In the genomic region with DNA sequence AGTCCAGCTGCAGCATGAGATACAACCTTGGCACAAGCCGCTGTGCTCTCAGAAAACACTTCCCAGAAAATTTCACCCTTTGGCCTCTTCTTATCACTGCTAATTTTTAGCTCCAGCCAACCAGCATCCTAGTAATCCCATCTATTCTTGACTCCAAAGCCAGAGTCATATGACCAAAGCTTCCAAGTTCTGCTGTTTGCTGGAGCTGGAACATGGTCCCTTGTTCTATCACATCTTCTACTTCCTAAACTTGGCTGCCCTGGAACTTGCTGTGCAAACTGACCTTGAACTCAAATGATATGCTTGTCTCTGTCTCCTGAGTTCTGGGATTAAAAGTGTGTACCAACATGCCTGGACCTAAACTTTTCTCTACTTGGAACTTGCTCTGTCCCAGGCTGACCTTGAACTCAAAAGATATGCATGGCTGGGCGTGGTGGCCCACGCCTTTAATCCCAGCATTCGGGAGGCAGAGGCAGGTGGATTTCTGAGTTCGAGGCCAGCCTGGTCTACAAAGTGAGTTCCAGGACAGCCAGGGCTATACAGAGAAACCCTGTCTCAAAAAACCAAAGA, we compare ENCODE assay signal across 33 mouse cellular contexts. TPM values are rescaled to one million over a fixed set of nuclear protein-coding genes. Genes with fewer than 3 reads are reported as not detected.
DNase-seq lines count a peak whose midpoint lies in the region; ATAC-seq and TF ChIP-seq lines count a peak whose summit lies in the region.
"Had no signal": no experiment of that assay in that cellular context is flagged by ENCODE, and none has a peak within 500 bp of the region (broad histone marks: within the 10 kb centered on the region; RNA-seq: fewer than 3 reads in every experiment).

No protein-coding gene starts in this region.

- H3K27ac ChIP-seq in testis, adult 2 months (ENCODE audit: control insufficient read depth, insufficient read depth, low read depth, low read length) = 0 out of 2 replicates have a peak overlapping the region, but pooled peaks have one; percentile 12
- H3K27ac ChIP-seq: embryonic facial prominence, embryonic 10.5 days; embryonic facial prominence, embryonic 13.5 days; forebrain, embryonic 10.5 days; forebrain, embryonic 13.5 days; heart, embryonic 15.5 days; hindbrain, embryonic 13.5 days; intestine, embryonic 15.5 days had no signal

- peaks cover 8% of the 10 kb centered on the region for H3K4me1 ChIP-seq in testis, adult 2 months (ENCODE audit: control insufficient read depth, insufficient read depth, low read length)
- H3K4me1 ChIP-seq: embryonic facial prominence, embryonic 10.5 days; embryonic facial prominence, embryonic 13.5 days; forebrain, embryonic 10.5 days; forebrain, embryonic 13.5 days; heart, embryonic 15.5 days; hindbrain, embryonic 13.5 days; intestine, embryonic 15.5 days had no signal

- ATAC-seq in erythroid progenitor cell, adult 5-6 weeks (replicated peaks; ENCODE audit: low FRiP score, poor library complexity, severe bottlenecking) = no peak
- ATAC-seq: activated CD4-positive, CD25-positive, alpha-beta regulatory T cell, adult 4 months; forebrain, embryonic 13.5 days; forebrain, embryonic 16.5 days; hindbrain, embryonic 16.5 days; intestine, embryonic 15.5 days; Patski had no signal

- H3K27me3 ChIP-seq in testis, adult 2 months (ENCODE audit: control insufficient read depth, insufficient read depth, low read length) = no peaks in the 10 kb centered on the region
- H3K27me3 ChIP-seq: embryonic facial prominence, embryonic 13.5 days; forebrain, embryonic 13.5 days; heart, embryonic 15.5 days; hindbrain, embryonic 13.5 days; intestine, embryonic 15.5 days; Patski had no signal

- peak; percentile 93 for DNase-seq in heart, adult 11 months
- no peak for DNase-seq in heart, postnatal 4 days
- peak; percentile 37 for DNase-seq in heart, adult 8-10 months (ENCODE audit: low spot score)
- DNase-seq in heart, postnatal 25 days (ENCODE audit: low spot score) = no peak
- DNase-seq in testis, postnatal 10 days (ENCODE audit: low spot score) = no peak
- DNase-seq in kidney, adult 8-10 months = no peak
- DNase-seq: adrenal gland, adult 8-10 months; adrenal gland, postnatal 25 days; cerebellum, adult 11-12 months; cerebellum, adult 8-10 months; cerebellum, postnatal 10 days; cerebellum, postnatal 36 days; embryo, embryonic 11 days; gastrocnemius, postnatal 10 days; gastrocnemius, postnatal 36 days; kidney, adult 11 months; kidney, adult 9 months had no signal

- H3K36me3 ChIP-seq in testis, adult 2 months (ENCODE audit: control insufficient read depth, insufficient read depth, low read length) = no peaks in the 10 kb centered on the region
- H3K36me3 ChIP-seq: embryonic facial prominence, embryonic 10.5 days; embryonic facial prominence, embryonic 13.5 days; forebrain, embryonic 10.5 days; G1E; heart, embryonic 15.5 days; hindbrain, embryonic 13.5 days; intestine, embryonic 15.5 days had no signal

- intact Hi-C loops in heart, postnatal 25 days (cut with DNase I) = no loop called here

- H3K4me3 ChIP-seq in testis, adult 2 months (ENCODE audit: control insufficient read depth, low read depth, low read length) = no peak overlapping the region
- H3K4me3 ChIP-seq: embryonic facial prominence, embryonic 10.5 days; embryonic facial prominence, embryonic 13.5 days; erythroblast, embryonic 14.5 days; forebrain, embryonic 10.5 days; forebrain, embryonic 13.5 days; heart, embryonic 15.5 days; hindbrain, embryonic 13.5 days; intestine, embryonic 15.5 days had no signal

- no peak for TF ChIP-seq POLR2A in testis, adult 2 months (IDR thresholded peaks at IDR 0.05; ENCODE audit: control insufficient read depth, low read depth, low read length)

- TF ChIP-seq CTCF in testis, adult 2 months (IDR thresholded peaks at IDR 0.05; ENCODE audit: control insufficient read depth, insufficient read depth, insufficient replicate concordance, low read depth, low read length) = no peak

RNA-seq across cellular contexts. Expression of gene Rps29, which starts 11.7 kb away (rescaled TPM):
- total RNA-seq in heart, postnatal 4 days (2021) = 1,000 to 10,000 TPM; 1,738 to 1,783 TPM
- 1,000 to 10,000 TPM; 1,252 to 1,700 (median 1,462) TPM for total RNA-seq in heart, adult 8-10 months (2022)
- 1,000 to 10,000 TPM; 1,352 to 1,376 TPM for total RNA-seq in heart, postnatal 25 days (2021)
- 1,043 and 1,232 TPM in 2 replicates for polyA plus RNA-seq in testis, adult 2 months (2012; rRNA removed)
- total RNA-seq in erythroid progenitor cell, adult 5-6 weeks (2015; ENCODE audit: low replicate concordance) = 901 and 1,018 TPM in 2 replicates
- 424 and 1,088 TPM in 2 replicates for total RNA-seq in erythroid progenitor cell, adult 5-6 weeks (2017; ENCODE audit: low replicate concordance)

RNA-seq across cellular contexts. Expression of gene Lrr1, which starts 21.4 kb away (rescaled TPM):
- total RNA-seq in heart, postnatal 4 days (2021) = 1 to 10 TPM; 4.1 to 5.2 TPM
- total RNA-seq in heart, adult 8-10 months (2022) = not detected
- total RNA-seq in heart, postnatal 25 days (2021) = under 1 TPM in 1 of 2 experiments, not detected in 1; 0.88 TPM
- 2.3 and 3.3 TPM in 2 replicates for polyA plus RNA-seq in testis, adult 2 months (2012; rRNA removed)
- total RNA-seq in erythroid progenitor cell, adult 5-6 weeks (2015; ENCODE audit: low replicate concordance) = 27.0 and 43.2 TPM in 2 replicates
- 24.3 and 24.6 TPM in 2 replicates for total RNA-seq in erythroid progenitor cell, adult 5-6 weeks (2017; ENCODE audit: low replicate concordance)
- total RNA-seq: adrenal gland, adult 8-10 months; gastrocnemius, adult 18-20 months; gastrocnemius, postnatal 36 days had no signal

RNA-seq across cellular contexts. Expression of gene Rpl36al, which starts 36.6 kb away (rescaled TPM):
- total RNA-seq in heart, postnatal 4 days (2021) = 100 to 1,000 TPM; 310 to 323 TPM
- 100 to 1,000 TPM; 194 to 232 (median 216) TPM for total RNA-seq in heart, adult 8-10 months (2022)
- total RNA-seq in heart, postnatal 25 days (2021) = 100 to 1,000 TPM; 224 to 242 TPM
- 144 and 183 TPM in 2 replicates for polyA plus RNA-seq in testis, adult 2 months (2012; rRNA removed)
- total RNA-seq in erythroid progenitor cell, adult 5-6 weeks (2015; ENCODE audit: low replicate concordance) = 169 and 235 TPM in 2 replicates
- total RNA-seq in erythroid progenitor cell, adult 5-6 weeks (2017; ENCODE audit: low replicate concordance) = 180 and 196 TPM in 2 replicates

RNA-seq across cellular contexts. Expression of gene Mgat2, which starts 36.7 kb away (rescaled TPM):
- total RNA-seq in heart, postnatal 4 days (2021) = 10 to 100 TPM; 34.3 to 35.1 TPM
- total RNA-seq in heart, adult 8-10 months (2022) = 10 to 100 TPM; 16.6 to 19.7 (median 16.9) TPM
- total RNA-seq in heart, postnatal 25 days (2021) = 10 to 100 TPM; 19.6 to 20.0 TPM
- polyA plus RNA-seq in testis, adult 2 months (2012; rRNA removed) = 10.2 and 12.0 TPM in 2 replicates
- total RNA-seq in erythroid progenitor cell, adult 5-6 weeks (2015; ENCODE audit: low replicate concordance) = 19.3 and 19.5 TPM in 2 replicates
- 15.9 and 22.3 TPM in 2 replicates for total RNA-seq in erythroid progenitor cell, adult 5-6 weeks (2017; ENCODE audit: low replicate concordance)

RNA-seq across cellular contexts. Expression of gene Gm49383, which starts 49.7 kb away (rescaled TPM):
- total RNA-seq in heart, postnatal 4 days (2021) = 10 to 100 TPM in 1 of 2 experiments, 1 to 10 TPM in 1; 8.1 to 10.4 TPM
- 1 to 10 TPM; 2.6 to 4.0 (median 3.3) TPM for total RNA-seq in heart, adult 8-10 months (2022)
- total RNA-seq in heart, postnatal 25 days (2021) = 1 to 10 TPM; 2.6 to 4.5 TPM
- polyA plus RNA-seq in testis, adult 2 months (2012; rRNA removed) = 0.11 TPM in 1 of 2 replicates, not detected in the other
- total RNA-seq in erythroid progenitor cell, adult 5-6 weeks (2015; ENCODE audit: low replicate concordance) = 4.7 TPM in 1 of 2 replicates, not detected in the other
- 22.2 and 23.9 TPM in 2 replicates for total RNA-seq in erythroid progenitor cell, adult 5-6 weeks (2017; ENCODE audit: low replicate concordance)
- polyA plus RNA-seq: erythroblast, embryonic 14.5 days had no signal

Comparison
In these comparisons a context has a peak if more than half of its experiments do, and no peak if none do; other contexts are left out.
1. DNase-seq: peak in heart, adult 11 months (single experiment) and heart, adult 8-10 months (single experiment); none in heart, postnatal 4 days (single experiment), heart, postnatal 25 days (single experiment), testis, postnatal 10 days (single experiment) and kidney, adult 8-10 months (0 of 2).
2. RNA of gene Lrr1, which starts 21.4 kb away (total RNA-seq): 24.3 to 43.2 TPM in erythroid progenitor cell, adult 5-6 weeks; 4.1 to 5.2 TPM in heart, postnatal 4 days, 0.88 TPM in heart, postnatal 25 days and not detected in heart, adult 8-10 months; every median in the first group is over 4 times any median in the second.